Mouse (Mus musculus): ENCODE measurements around the gene Calm3. TPM values are rescaled to one million over a fixed set of nuclear protein-coding genes. Genes with fewer than 3 reads are reported as not detected.

Gene Calm3
- polyA plus RNA-seq, 1 experiment, result 325 TPM

DNA sequence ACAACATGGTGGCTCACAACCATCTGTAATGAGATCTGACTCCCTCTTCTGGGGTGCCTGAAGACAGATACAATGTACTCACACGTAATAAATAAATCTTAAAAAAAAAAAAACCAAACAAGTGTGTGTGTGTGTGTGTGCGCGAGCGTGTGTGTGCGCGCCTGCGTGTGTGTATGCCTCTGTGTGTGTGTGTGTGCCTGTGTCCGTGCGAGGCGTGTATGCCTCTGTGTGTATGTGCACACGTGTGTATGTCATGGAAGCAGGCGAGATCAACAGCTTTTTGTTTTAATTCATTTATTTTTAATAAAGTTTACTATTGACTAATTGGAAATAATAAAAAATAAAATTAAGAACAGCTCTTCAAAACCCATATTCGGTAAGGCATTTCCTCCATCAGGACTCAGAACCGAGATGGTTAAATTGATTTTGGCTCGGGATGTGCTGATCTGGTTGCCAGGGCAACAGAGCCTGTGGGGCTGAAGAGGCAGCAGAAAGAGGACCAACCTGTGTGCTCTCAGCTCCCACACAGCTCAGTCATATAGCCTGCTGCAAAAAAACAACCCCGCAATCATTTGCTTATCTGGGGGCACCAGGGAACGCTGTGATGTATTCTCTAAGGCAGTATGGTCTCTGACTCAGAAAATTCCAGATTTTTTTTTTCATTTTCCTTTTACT, 14.3 kb upstream of the Calm3 start:
- no peak for TF ChIP-seq CTCF (conservative IDR thresholded peaks at IDR 0.05; ENCODE audit: insufficient read depth, insufficient read length, low read depth, low read length)
- TF ChIP-seq POLR2A (IDR thresholded peaks at IDR 0.05; ENCODE audit: low read depth, low read length), result no peak
- 0 out of 2 replicates have a peak, but pooled peaks cover 4% of the 10 kb centered on the region for H3K4me1 ChIP-seq (ENCODE audit: control insufficient read depth, insufficient read depth, low read length)
- 71% methylated on average over 17 of the region's 17 CpGs for WGBS

DNA sequence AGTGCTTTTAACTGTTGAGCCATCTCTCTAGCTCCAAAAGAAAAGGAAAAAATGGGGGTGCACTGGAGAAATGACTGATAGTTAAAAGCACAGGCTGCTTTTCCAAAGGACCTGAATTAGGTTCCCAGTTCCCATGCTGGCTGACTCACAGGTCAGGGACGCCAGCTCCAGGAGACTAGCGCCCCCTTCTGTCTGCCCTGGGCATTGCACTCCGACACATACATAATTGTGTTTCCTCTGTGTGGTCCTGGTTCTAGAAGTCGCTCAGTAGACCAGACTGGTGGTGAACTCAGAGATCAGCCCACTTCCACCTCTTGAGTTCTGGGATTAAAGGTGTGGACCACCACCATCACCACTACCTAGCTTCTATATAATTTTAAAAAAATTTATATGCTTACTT, 13.4 kb upstream of the Calm3 start:
- TF ChIP-seq CTCF (conservative IDR thresholded peaks at IDR 0.05; ENCODE audit: insufficient read depth, insufficient read length, low read depth, low read length) (peak; percentile 27; the same call in 1 of the 2 replicates), POLR2A (IDR thresholded peaks at IDR 0.05; ENCODE audit: low read depth, low read length) (no peak)
- DNase-seq, result no peak
- H3K4me1 ChIP-seq (ENCODE audit: control insufficient read depth, insufficient read depth, low read length), result 0 out of 2 replicates have a peak, but pooled peaks cover 4% of the 10 kb centered on the region
- H3K4me3 ChIP-seq (ENCODE audit: insufficient read depth, low read depth, low read length), result no peak overlapping the region
- H3K36me3 ChIP-seq (ENCODE audit: control insufficient read depth, insufficient read depth, low read length), result no peaks in the 10 kb centered on the region
- no peaks in the 10 kb centered on the region for H3K27me3 ChIP-seq (replicated peaks; ENCODE audit: control insufficient read depth, insufficient read depth, low read length)
- 54% methylated on average over 4 of the region's 4 CpGs for WGBS
- no peak overlapping the region for H3K27ac ChIP-seq (ENCODE audit: insufficient read depth, low read depth, low read length)

More for the DNA sequence above, 14.3 kb upstream of the Calm3 start:
- no peak overlapping the region for H3K27ac ChIP-seq (ENCODE audit: insufficient read depth, low read depth, low read length)
- no peak for DNase-seq
- H3K36me3 ChIP-seq (ENCODE audit: control insufficient read depth, insufficient read depth, low read length), result no peaks in the 10 kb centered on the region
- no peaks in the 10 kb centered on the region for H3K27me3 ChIP-seq (replicated peaks; ENCODE audit: control insufficient read depth, insufficient read depth, low read length)
- no peak overlapping the region for H3K4me3 ChIP-seq (ENCODE audit: insufficient read depth, low read depth, low read length)

DNA sequence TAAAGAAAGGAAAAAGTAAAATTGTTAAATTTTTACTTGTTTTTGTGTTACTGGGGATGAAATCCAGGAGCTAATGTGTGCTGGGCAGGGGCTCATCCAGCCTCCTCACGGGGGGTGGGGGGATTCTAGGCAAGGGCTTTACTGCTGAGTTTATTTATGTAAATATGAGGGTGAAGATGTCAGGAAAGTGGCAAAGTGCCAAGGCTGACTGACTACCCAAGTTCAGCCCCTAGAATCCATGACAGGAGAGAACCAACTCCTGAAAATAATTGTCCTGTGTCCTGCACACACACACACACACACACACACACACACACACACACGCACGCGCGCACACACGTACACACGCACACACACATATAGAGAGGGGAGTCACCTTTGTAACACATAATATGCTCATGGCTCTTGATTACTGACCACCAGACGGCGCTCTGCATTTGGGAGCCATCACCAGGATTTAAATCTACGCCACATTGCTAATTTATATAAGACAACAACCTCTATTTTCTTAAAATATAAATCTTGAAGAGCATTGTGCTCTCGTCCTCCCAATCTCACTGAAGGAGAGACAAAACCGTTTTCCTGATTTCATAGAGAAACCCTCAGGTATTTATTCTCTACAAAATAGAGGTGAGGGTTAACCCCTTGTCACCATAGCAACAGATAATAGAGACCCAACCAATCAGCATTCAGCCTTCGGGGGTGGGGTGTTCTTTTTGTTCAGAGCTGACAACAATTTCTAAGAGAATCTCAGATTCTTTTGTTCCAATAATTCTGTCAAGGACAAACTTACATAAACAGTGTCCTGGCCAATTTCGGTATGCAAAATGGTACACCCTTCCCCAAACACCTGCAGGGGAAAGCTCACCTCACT, 9.0 kb upstream of the Calm3 start:
- H3K4me1 ChIP-seq (ENCODE audit: control insufficient read depth, insufficient read depth, low read length), result no peaks in the 10 kb centered on the region
- DNase-seq, result peak; percentile 64
- WGBS, result 40% methylated on average over 14 of the region's 14 CpGs
- H3K36me3 ChIP-seq (ENCODE audit: control insufficient read depth, insufficient read depth, low read length), result no peaks in the 10 kb centered on the region
- no peaks in the 10 kb centered on the region for H3K27me3 ChIP-seq (replicated peaks; ENCODE audit: control insufficient read depth, insufficient read depth, low read length)
- no peak for TF ChIP-seq POLR2A (IDR thresholded peaks at IDR 0.05; ENCODE audit: low read depth, low read length)
- TF ChIP-seq CTCF (conservative IDR thresholded peaks at IDR 0.05; ENCODE audit: insufficient read depth, insufficient read length, low read depth, low read length), result peak; percentile 51
- no peak overlapping the region for H3K4me3 ChIP-seq (ENCODE audit: insufficient read depth, low read depth, low read length)
- no peak overlapping the region for H3K27ac ChIP-seq (ENCODE audit: insufficient read depth, low read depth, low read length)

DNA sequence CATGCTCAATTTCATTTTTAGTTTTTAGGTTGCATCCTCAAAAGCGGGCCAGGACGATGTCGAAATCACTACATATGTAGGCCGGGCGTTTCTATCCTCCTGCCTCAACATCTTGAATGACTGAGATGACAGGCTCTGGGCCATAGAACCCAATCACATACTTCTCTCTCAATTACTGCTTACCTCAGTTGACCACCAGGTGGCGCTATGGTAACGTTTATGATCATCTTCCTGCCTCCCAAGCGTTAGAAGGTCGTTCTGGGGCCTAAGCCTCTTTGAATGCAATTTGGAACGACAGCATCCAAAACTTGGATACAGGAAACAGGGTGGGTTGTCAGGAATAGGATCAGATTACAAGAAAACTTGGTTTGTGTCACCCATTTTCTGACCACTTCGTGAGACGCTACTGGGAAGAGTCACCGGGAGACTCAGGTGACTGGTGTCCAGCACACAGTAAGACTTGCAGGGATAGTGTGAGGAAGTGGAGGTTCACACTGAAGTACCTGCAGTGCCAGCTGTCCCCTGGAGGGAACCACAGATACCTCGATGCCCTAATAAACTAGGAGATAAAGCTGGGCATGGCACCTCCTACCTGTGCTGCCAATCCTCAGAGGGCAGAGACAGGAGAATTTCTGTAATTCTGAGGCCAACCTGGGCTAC, 8.2 kb upstream of the Calm3 start:
- Histone ChIP-seq H3K27ac (ENCODE audit: insufficient read depth, low read depth, low read length) (no peak overlapping the region), H3K4me3 (ENCODE audit: insufficient read depth, low read depth, low read length) (no peak overlapping the region), H3K36me3 (ENCODE audit: control insufficient read depth, insufficient read depth, low read length) (no peaks in the 10 kb centered on the region), H3K4me1 (ENCODE audit: control insufficient read depth, insufficient read depth, low read length) (no peaks in the 10 kb centered on the region), H3K27me3 (replicated peaks; ENCODE audit: control insufficient read depth, insufficient read depth, low read length) (no peaks in the 10 kb centered on the region)
- 19% methylated on average over 14 of the region's 14 CpGs for WGBS
- peak; percentile 86 for DNase-seq
- TF ChIP-seq CTCF (conservative IDR thresholded peaks at IDR 0.05; ENCODE audit: insufficient read depth, insufficient read length, low read depth, low read length) (peak; percentile 81), POLR2A (IDR thresholded peaks at IDR 0.05; ENCODE audit: low read depth, low read length) (no peak)

DNA sequence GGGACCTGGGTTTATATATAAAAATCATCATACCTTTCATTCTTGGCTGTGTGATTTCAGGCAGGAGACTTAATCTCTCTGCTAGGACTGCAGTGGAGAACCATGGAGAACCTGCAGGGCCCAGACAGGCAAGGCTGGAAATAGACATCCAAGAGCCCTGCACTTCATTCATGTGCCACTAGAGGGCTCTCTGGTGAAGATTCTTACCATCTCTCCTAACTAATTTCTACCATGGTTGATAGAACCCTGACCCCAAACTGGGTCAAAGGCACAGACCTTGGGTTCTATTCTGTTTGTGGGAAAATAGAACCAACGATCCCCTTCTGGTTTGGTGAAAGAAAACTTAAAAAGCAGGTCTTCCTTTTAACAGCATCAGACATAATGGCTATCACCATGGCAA, 6.9 kb upstream of the Calm3 start:
- Histone ChIP-seq H3K36me3 (ENCODE audit: control insufficient read depth, insufficient read depth, low read length) (no peaks in the 10 kb centered on the region), H3K4me3 (ENCODE audit: insufficient read depth, low read depth, low read length) (no peak overlapping the region), H3K4me1 (ENCODE audit: control insufficient read depth, insufficient read depth, low read length) (no peaks in the 10 kb centered on the region), H3K27ac (ENCODE audit: insufficient read depth, low read depth, low read length) (no peak overlapping the region), H3K27me3 (replicated peaks; ENCODE audit: control insufficient read depth, insufficient read depth, low read length) (no peaks in the 10 kb centered on the region)
- TF ChIP-seq POLR2A (IDR thresholded peaks at IDR 0.05; ENCODE audit: low read depth, low read length), result no peak
- peak; percentile 57 for TF ChIP-seq CTCF (conservative IDR thresholded peaks at IDR 0.05; ENCODE audit: insufficient read depth, insufficient read length, low read depth, low read length)
- 0% methylated on average over 1 of the region's 1 CpGs for WGBS
- peak; percentile 78 for DNase-seq

DNA sequence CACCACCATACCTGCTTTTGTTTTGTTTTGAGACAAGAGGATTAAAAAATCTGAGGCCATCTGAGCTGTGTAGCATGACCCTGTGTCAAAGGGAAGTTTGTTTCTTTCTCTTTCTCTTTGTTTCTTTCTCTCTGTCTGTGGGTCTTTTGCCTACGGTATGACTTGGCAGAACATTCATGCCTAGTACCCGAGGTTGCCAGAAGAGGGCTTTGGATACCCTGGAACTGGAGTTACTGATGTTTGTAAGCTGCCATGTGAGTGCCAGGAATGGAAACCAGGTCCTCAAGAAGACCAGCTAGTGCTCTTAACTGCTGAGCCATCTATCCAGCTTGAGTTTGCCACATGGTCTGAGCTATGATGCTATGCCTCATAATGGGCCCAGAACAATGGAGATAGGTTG, 4.4 kb upstream of the Calm3 start:
- DNase-seq, result no peak
- no peak overlapping the region for H3K4me3 ChIP-seq (ENCODE audit: insufficient read depth, low read depth, low read length)
- H3K4me1 ChIP-seq (ENCODE audit: control insufficient read depth, insufficient read depth, low read length), result no peaks in the 10 kb centered on the region
- H3K27me3 ChIP-seq (replicated peaks; ENCODE audit: control insufficient read depth, insufficient read depth, low read length), result no peaks in the 10 kb centered on the region
- no peaks in the 10 kb centered on the region for H3K36me3 ChIP-seq (ENCODE audit: control insufficient read depth, insufficient read depth, low read length)
- TF ChIP-seq POLR2A (IDR thresholded peaks at IDR 0.05; ENCODE audit: low read depth, low read length) (no peak), CTCF (conservative IDR thresholded peaks at IDR 0.05; ENCODE audit: insufficient read depth, insufficient read length, low read depth, low read length) (no peak)
- 37% methylated on average over 2 of the region's 2 CpGs for WGBS
- H3K27ac ChIP-seq (ENCODE audit: insufficient read depth, low read depth, low read length), result no peak overlapping the region
